Mouse (Mus musculus) right cerebral cortex, postnatal 10 days (tissue): Measurements from ENCODE around the gene Bpifb1.
A peak's percentile ranks its signal among the peaks of the same experiment; 100 is the strongest.
"Not testable (repeated sequence)": the region's sequence is repeated elsewhere in the genome, so short reads cannot be mapped to it uniquely, and the experiment has no call there.

Experiments
- DNase-seq, 2 experiments: peaks; one replicate each; pipeline ENCODE4 v3.0.0; 2021; ENCODE audit warnings: low spot score in 2 of 2

Gene Bpifb1

DNA sequence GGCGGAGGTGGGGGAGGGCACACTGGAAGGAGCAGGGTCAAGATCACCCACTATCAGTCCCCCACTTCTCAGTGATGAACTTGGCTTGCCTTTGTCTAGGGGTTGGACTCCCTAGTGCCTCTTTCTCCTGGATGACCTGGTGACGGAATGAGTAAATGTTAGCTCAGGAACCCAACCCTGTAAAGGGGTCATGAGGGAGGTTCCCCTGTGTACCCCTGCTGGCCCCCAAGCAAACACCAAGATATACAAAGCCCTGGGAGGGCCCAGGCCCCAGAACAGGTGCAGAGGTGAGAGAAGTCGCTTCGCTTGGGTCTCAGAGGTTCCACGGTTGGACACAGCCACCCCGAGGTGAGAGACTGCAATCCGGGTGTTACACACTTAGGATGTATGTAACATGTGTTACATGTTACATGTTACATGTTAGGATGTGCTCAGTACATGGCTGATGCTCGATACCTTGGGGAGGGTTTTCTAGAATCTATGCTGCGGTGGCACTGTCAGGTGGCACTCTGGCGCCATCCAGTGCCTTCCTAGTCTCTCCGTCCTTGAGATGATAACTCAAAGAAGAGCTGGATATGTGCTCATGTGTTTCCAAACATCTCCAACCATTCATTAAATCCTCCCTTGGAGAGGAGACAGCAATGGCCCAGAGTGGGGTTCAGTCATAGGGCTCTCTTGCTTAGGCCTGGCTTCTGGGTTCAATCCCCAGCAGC lies at the start of gene Bpifb1:
Gene Bpifb1, plus strand, starts transcription at position 273 of the 713 bp plus-strand sequence.
- DNase-seq: peak in 1 of 2 experiments; percentile 49

DNA sequence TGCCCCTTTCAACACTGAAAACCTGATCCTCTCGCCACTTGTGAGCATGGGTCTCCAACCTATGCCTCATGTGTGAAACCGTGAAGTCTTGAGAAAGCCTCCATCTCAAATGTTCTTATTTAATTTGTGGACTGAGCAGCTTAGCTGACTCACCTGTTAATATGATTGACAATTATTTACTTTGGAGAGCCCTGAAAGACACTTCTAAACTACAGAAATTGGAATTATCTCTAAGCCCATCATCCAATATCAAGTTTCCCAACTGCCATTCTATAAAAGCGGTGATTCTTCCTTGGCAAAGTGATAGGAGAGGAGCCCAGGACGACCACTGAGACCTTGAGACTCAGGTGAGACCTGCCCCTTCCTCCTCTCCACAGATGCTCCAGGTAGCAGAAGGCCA lies 48.0 kb upstream of the Bpifb1 start, which contains the start of gene Bpifa1:
Gene Bpifa1, plus strand, starts transcription at position 301 of the 400 bp plus-strand sequence.
- DNase-seq: no peak

DNA sequence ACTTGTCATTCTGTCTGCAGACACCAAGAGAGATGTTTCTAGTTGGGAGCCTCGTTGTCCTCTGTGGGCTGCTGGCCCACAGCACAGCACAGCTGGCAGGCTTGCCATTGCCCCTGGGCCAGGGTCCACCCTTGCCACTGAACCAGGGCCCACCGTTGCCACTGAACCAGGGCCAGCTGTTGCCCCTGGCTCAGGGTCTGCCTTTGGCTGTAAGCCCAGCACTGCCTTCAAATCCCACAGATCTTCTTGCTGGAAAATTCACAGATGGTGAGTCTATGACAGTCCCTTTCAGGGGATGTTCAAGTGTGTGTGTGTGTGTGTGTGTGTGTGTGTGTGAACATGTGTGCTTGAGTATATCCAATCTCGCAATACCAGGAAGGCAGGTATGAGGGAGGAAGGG lies 46.9 kb upstream of the Bpifb1 start:
- DNase-seq: peak; percentile 56 to 62

DNA sequence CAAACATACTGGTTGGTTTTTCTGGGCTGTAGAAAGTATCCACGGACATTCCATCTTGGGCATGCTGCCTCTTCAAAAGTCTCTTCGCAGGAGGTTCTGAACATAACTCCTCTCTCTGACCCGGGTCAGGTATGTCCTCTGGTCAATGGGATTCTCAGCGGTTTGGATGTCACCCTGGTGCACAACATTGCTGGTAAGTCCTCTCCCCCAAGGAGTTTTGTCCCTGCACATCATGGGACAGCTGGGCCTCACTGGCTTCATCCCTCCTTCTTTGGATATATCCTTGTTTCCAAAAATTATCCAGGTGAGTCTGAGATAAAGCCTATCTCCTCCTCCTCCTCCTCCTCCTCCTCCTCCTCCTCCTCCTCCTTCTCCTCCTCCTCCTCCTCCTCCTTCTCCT lies 43.1 kb upstream of the Bpifb1 start:
- no peak for DNase-seq

DNA sequence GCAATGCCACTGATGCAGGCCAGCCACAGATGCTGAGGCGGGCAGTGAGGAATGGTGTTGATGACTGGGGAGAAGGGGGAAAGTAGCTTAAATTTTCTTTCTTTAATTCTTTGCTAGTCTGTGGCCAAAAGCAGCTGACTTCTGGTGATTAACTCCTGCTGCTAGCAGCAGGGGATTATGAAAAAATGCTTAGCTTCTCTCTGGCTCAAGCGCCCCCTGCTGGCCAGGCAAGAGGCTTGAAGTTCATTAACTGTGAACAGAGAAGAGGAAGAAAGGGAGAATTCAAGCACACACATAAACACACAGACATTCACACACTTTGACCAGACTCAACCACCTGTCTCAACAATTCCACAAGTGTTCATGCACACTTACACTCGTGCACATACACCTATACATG lies 32.2 kb upstream of the Bpifb1 start:
- peak in 1 of 2 experiments; percentile 46 for DNase-seq

DNA sequence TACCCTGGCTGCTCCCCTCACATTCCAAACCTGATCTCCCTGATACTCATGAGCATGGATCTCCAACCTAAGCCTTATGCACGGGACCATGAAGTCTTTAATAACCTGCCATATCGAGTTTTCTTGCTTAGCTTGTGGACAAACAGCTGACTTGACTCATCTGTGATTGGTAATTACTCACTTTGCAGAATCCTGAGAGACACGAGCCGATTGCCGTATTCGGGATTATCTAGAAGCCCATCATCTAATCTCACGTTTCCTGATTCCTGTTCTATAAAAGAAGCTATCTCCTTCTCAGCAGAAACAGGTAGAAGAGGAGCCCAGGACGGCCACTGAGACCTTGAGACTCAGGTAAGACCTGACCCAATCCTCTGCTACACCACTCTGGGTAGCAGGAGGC lies 28.3 kb upstream of the Bpifb1 start, which contains the start of gene Bpifa5:
Gene Bpifa5, plus strand, starts transcription at position 301 of the 400 bp plus-strand sequence.
- peak in 1 of 2 experiments; percentile 3 for DNase-seq

DNA sequence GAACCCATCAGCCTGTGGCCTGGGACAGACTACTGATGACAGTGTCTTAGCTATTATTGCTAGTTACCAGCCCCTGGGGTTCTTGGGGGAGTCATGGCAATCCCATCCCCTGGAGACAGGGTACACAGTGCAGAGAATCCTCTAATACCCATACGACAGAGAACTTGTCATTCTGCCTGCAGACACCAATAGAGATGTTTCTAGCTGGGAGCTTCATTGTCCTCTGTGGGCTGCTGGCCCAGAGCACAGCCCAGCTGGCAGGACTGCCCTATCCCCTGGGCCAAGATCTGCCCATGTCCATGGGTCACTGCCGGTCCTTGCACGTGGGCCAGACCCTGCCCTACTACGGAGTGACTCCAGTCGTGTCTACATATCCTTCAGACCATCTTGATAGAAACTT lies 27.3 kb upstream of the Bpifb1 start:
- DNase-seq: no peak

DNA sequence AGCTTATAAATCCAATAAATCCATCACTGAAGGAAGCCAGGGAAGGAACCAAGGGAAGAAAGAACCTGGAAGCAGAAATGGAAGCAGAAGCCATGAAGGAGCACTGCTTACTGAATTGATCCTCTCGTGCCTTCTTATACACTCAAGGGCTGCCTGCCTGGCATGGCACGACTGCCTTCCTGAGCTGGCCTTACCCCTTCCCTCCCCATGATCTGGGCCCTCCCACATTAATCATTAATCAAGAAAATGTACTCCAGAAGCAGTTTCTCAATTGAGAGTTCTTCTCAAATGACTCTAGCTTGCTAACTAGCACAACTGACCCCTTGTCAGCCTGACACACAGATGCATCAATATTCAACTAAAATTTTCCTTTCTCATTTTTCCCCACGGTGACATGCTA lies 21.4 kb upstream of the Bpifb1 start:
- no peak for DNase-seq

DNA sequence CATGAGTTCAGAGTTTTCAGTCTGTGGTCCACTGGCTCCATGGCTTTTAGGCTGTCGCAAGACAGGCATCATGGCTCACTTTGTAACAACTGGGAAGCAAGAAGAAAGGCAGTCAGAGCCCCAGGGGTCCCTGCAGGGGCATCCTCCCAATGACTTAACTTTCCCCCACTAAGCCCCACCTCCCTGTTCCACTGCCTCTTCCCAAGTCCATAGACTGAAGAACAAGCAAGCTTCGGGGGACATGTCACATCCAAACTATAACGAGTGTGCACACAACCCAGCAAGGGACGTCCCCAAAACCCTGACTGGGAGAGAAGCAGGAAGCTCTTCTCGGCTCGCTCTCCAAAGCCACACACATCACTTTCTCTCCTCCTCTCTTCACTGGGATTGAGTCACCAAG lies 19.0 kb upstream of the Bpifb1 start:
- DNase-seq: no peak

DNA sequence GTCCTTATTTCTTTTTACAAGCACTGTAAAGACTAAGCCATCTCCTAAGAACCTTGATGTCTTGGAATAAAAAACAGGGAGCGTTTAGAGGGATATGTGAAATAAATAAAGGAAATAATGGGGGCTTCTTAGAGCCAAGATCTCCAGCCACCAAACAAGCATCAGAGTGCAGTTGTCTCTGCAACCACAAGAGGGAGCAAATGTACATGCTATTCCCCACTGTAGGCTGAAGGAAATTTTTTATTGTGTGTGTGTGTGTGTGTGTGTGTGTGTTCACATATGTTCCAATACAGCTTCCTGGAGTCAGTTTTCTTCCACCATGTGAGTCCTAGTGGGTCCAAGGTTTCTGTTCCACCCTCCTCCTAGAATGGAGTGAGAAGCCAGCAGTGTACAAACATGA lies 17.3 kb upstream of the Bpifb1 start:
- peak; percentile 46 to 62 for DNase-seq

DNA sequence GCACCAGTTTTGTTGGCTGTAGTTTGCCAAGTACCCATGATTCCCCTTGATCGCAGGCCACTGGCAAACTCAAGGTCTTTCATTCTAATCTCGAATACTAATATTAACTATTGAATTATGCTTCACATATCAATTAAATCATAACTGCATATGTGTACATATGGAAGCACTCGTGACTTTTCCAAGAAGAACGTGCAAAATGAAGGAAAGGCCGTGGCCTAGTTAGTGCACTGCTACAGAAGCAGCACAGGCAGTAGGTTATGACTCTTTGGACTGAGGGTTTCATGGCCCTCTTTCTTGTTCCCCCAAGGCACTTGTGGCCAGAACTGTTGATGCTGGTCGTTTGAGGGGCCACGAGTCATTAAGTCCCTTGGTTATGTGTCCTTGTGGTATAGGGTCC lies 8.7 kb upstream of the Bpifb1 start:
- peak in 1 of 2 experiments; percentile 2 for DNase-seq

DNA sequence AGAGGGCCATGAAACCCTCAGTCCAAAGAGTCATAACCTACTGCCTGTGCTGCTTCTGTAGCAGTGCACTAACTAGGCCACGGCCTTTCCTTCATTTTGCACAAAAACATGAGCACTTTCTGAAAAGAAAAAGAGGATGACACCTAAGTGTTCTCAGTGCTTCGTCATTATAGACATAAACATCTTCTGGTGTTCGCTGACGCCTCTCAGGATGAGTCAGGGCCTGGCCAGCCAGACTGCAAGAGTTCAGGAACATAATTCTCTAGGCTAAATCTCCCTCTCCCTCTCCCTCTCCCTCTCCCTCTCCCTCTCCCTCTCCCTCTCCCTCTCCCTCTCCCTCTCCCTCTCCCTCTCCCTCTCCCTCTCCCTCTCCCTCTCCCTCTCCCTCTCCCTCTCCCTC lies 7.6 kb upstream of the Bpifb1 start:
- DNase-seq: not testable (repeated sequence)

DNA sequence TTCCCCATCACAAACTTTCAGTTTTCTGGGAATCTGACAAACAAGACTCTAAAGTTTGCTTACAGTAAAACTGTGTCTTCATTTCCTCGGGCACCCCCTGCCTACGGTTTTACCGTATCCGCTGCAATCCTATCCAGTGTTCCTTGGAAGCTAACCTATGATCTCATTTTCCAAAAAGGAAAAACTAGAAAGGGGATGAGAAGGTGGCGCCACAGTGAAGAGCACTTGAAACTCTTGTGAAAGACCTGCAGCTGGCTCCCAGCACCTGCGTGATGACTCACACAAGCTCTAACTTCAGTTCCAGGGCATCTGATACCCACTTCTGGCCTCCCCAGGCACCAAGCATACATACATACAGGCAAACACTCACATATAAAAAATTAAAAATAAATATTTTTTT lies 5.3 kb upstream of the Bpifb1 start:
- no peak for DNase-seq

DNA sequence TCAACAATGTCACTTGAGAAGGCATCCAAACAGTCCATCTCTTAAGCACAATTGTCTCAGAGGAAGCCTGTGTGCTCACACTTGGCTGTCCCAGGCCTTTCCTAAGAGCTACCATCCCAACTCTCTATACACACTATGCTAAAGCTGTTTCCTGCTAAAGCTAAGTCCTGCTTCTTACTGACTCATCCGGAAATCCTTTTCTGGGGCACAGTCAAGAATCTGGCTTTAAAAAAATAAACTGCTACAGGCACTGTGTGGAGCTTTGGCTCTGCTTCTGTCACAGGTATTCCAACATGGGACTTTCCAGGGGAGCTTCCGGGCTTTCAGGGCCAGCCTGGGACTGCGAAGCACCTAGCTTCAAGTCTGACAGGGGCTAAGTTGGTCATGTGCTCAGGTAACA lies 4.9 kb upstream of the Bpifb1 start:
- no peak for DNase-seq

DNA sequence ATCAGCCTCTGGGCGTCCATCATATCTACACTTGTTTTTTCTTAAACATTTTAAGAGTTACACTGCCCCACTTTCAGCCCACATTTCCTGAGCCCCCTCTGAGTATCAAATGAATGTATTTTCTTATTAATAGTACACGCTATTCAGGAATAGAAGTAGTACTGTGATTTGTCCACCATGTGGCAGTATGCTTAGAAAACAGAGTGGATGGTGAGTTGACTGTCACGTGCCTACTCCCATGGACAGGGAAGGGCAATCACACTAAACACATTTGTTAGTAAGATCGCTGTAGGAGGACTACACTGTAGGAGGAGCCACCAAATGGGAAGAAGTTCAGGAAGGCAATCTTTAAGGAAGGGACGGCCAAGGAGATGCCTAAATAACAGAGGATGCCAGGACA lies 3.1 kb upstream of the Bpifb1 start:
- DNase-seq: no peak

DNA sequence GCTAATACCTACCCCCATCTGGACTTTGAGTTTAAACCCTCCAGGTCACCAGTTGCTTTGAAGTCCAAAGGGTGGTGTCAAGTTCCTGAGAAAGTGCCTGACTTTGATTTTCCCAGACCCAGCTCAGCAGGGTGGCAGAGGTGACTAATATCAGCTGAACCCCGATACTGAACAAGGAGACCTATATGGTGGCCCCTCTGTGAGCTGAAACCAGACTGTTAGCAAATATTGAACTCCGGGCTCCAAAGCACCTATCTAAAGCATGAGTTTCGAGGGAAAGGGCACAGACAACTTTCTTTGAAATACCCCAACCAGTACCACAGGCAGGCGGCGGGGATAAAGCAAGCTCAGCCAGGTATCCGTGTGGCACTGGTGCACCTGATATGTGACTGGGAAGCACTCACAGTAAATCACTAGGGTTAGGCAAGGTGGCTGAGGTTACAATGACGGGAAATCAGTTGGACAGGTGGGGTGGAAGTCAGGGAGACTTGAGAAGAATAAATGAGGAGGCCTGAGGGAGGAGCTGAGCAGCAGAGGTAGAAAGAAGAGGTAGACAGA lies 662 bp upstream of the Bpifb1 start:
- DNase-seq: peak in 1 of 2 experiments; percentile 11

DNA sequence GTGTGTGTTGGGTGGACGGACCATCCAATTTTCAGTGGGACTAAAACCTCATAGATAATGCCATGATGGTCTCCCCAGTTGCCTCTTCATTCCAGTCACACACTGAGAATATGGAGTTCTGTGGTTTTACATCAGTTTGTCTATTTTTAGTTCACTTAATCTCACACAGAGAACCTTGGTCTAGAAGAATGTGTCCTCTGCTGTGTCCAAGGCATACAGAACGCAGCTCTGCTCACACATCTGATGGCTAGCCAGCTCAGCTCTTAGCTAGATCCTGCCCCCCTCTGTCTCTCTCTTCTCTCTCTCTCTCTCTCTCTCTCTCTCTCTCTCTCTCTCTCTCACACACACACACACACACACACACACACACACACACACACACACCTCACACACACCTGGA lies 1.5 kb downstream of the Bpifb1 start:
- peak in 1 of 2 experiments; percentile 14 for DNase-seq

DNA sequence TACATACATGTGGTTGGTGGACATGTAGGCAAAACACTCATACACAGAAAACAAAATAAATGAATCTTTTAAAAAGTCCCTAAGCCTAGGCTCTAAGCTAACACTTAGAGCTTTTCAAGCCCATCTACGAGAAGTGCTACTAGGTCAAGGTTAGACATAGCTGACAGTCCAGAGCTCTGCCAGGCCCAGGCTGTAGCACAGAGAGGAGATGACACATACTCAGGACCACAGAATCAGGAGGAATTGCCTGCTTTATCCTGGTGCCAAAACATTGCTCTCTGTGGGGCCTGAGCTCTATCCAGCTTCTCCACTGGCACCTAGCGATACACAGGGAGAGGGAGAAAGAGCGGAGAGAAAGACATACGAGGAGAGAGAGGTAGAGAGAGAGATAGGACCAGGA lies 2.5 kb downstream of the Bpifb1 start:
- DNase-seq: peak in 1 of 2 experiments; percentile 3

DNA sequence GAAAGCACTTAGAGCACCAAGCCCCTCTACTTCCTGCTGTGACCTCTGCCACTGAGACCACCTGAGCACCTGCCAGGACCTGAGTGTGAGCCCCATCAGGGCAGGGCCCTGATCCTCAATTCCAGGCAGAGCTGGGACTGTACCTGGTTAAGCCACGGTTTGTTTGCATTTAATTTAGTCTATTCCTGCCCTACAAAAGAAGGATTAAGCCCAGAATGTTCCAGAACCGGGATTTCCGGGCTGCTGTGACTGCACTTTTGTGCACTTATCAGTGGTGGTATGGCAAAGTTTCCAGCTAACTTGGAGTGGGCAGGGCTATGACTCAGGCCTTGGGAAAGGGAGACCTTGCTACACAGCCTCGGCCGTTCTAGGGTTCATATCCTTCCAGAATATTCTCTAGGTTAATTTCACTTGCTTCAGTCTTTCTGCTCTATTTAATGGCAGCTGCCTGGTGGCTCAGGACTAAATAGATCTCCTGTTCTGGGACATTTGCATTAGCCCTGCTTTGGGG lies 3.4 kb downstream of the Bpifb1 start:
- DNase-seq: peak in 1 of 2 experiments; percentile 12

DNA sequence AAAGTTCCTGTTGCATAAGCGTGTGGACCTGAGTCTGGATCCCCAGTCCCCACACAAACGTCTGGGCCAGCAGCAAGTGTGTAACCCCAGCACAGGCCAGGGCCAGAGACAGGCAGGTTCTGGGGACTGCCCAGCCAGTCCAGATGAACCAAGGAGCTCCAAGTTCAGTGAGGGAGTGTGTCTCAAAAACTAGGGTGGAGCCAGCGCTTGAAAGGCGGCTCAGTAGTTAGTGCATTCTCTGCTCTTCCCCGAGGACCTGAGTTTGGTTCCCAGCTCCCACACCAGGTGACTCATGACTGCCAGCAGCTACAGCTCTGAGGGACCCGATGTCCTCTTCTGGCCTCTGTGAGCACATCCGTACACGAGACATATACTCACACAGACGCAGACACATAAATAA lies 6.4 kb downstream of the Bpifb1 start:
- peak in 1 of 2 experiments; percentile 13 for DNase-seq

DNA sequence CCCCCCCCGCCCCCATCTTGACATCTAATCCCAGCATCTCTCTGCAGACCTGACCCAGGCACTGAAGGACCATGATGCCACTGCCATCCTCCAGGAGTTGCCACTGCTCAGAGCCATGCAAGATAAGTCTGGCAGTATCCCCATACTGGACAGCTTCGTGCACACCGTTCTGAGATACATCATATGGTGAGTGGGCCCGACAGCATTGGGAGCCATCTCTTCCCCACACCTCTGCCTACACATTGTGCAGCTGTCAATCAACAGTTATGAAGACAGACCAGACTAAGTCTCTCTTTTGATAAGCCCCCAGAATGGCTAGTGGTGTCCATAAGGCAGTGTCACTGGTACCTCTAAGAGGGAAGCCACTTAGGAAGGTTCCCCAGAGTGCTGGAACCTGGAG lies 14.0 kb downstream of the Bpifb1 start:
- peak in 1 of 2 experiments; percentile 51 for DNase-seq

DNA sequence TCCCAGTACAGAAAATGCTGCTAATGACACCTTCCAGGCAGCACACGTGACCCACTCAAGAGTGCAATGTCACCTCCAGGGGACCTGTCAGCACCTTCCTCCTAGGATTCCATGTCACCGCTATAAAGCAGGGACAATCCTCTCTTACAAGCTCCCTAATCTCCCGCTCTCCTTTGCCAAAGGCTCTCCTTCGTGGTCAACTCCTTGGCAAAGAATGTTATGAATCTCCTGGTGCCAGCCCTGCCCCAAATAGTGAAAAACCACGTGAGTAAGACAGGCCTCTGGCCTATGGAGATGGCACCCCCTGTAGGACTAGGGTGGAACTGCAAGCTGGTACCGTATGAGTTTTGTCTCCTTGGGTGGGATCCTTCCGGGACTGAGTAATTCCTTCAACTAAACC lies 16.3 kb downstream of the Bpifb1 start:
- DNase-seq: no peak

DNA sequence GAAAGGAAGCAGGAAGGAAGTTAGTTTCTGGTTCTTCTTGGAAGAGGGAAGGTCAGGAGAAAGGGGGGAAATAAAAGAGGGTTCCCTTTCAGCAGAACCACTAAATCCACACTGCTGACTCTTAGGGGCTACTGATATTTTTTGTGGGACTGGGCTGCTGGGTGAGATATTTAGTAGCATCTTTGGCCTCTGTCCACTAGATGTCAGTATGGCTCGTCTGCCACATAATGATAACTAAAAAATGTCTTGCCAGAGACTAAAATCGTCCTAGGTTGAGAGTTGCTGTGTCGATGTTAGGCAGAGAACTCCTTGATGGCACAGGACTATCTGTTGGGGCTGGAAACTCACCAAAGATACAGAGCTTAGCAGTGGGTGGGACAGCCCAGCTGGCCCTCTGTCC lies 18.5 kb downstream of the Bpifb1 start:
- peak in 1 of 2 experiments; percentile 45 for DNase-seq
